Mouse (Mus musculus) spleen, adult 2 months (tissue): Measurements from ENCODE around the gene Gast.
"Not testable (repeated sequence)": the region's sequence is repeated elsewhere in the genome, so short reads cannot be mapped to it uniquely, and the experiment has no call there.

Experiments
- CTCF ChIP-seq: fragments of 200-500 bp; IDR thresholded peaks from 2 replicates; pipeline ENCODE4 v1.5.1; 2011; ENCODE audit warnings: mild to moderate bottlenecking, inconsistent platforms; ENCODE audit not compliant: insufficient read depth, insufficient read length, insufficient replicate concordance; ENCODE audit errors: extremely low read depth
- POLR2A ChIP-seq: fragments of 200-500 bp; IDR thresholded peaks from 2 replicates; pipeline ENCODE4 v1.6.1; 2011; ENCODE audit warnings: low read depth, low read length, inconsistent platforms

- not testable (repeated sequence) for TF ChIP-seq CTCF, POLR2A
Observed at GRCm38 (mm10) chr11:100330816-100331375, 3.3 kb upstream of the Gast start.
